Mouse (Mus musculus): ENCODE results near the gene Ints1.

DNA sequence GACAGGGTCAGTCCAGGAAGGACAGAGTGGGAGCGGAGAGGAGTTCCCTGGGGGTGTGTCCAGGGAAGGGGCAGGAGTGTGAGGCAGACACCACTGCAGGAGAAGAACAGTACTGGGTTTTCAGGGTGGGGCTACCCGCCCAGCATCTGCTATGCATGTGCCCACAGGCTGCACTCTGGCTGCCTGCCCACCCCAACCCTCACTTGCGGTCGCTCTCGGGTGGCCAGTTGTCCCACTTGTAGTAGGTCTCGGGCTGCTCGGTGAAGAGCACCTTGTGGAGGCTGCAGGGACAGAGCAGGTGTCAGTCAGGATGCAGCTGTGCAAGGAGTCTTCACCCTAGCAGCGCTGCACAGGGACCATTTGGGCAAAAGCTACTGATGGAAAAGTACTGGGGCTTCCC lies 7.3 kb downstream of the Ints1 start:
- TF ChIP-seq CTCF (IDR thresholded peaks at IDR 0.05; ENCODE audit: extremely low read depth, insufficient read depth, insufficient read length, insufficient replicate concordance) (no peak), POLR2A (IDR thresholded peaks at IDR 0.05; ENCODE audit: low read depth, low read length) (no peak)

Data from spleen, adult 2 months (tissue).